Mouse (Mus musculus): ENCODE results near the gene Rpl24.

Gene Rpl24

GRCm38 (mm10) chr16:55971735-55972615 lies 5.9 kb downstream of the Rpl24 start:
- no peak for DNase-seq (ENCODE audit: low read depth, low spot score)

- DNase-seq (ENCODE audit: low read depth, low spot score), result no peak
Measured at GRCm38 (mm10) chr16:55972626-55973201, 6.6 kb downstream of the Rpl24 start.

- peak; percentile 99 for DNase-seq (ENCODE audit: low read depth, low spot score)
Measured at GRCm38 (mm10) chr16:55973431-55974255, 7.6 kb downstream of the Rpl24 start, which contains the start of gene Zbtb11. Zbtb11 (plus strand) TSS chr16:55973883.

GRCm38 (mm10) chr16:55974256-55974902 lies 8.3 kb downstream of the Rpl24 start:
- DNase-seq (ENCODE audit: low read depth, low spot score), result peak; percentile 94

- peak; percentile 53 for DNase-seq (ENCODE audit: low read depth, low spot score)
Measured at GRCm38 (mm10) chr16:55974903-55975285, 8.8 kb downstream of the Rpl24 start.

GRCm38 (mm10) chr16:55986001-55986400 lies 19.9 kb downstream of the Rpl24 start:
- DNase-seq (ENCODE audit: low read depth, low spot score), result no peak

- DNase-seq (ENCODE audit: low read depth, low spot score), result no peak
Measured at GRCm38 (mm10) chr16:55990311-55990710, 24.2 kb downstream of the Rpl24 start.

GRCm38 (mm10) chr16:55994235-55994634 lies 28.2 kb downstream of the Rpl24 start:
- DNase-seq (ENCODE audit: low read depth, low spot score), result no peak

- no peak for DNase-seq (ENCODE audit: low read depth, low spot score)
Measured at GRCm38 (mm10) chr16:56006798-56007197, 40.7 kb downstream of the Rpl24 start.

- DNase-seq (ENCODE audit: low read depth, low spot score), result no peak
Measured at GRCm38 (mm10) chr16:56008862-56009261, 42.8 kb downstream of the Rpl24 start.

GRCm38 (mm10) chr16:56012789-56013743 lies 47.0 kb downstream of the Rpl24 start:
- peak; percentile 68 for DNase-seq (ENCODE audit: low read depth, low spot score)

- DNase-seq (ENCODE audit: low read depth, low spot score), result no peak
Measured at GRCm38 (mm10) chr16:56014076-56014475, 48.0 kb downstream of the Rpl24 start.

- no peak for DNase-seq (ENCODE audit: low read depth, low spot score)
Measured at GRCm38 (mm10) chr16:56019660-56020059, 53.6 kb downstream of the Rpl24 start.
